Mouse (Mus musculus): ENCODE results near the gene Armc7.
"Not testable (repeated sequence)": the region's sequence is repeated elsewhere in the genome, so short reads cannot be mapped to it uniquely, and the experiment has no call there.

Gene Armc7

DNA sequence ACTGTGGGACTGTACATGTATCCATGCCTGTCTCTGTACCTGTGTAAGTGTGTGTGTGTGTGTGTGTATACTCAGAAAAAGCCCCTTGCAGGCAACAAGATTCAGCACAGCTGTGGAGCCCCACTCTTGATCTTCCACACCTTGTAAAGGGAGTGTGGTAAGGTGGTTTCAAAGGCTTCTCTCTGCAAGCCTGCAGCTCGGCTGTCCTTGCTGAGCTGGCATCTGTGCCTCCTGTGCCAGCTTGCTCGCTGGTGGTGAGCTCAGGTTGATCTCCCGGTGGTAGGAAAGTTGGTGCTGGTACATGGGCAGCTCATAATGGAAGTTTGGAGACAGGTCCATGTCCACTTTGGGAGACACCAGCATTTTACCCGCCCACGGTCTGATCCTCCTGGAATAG, 13.6 kb upstream of the Armc7 start:
- peaks cover 15% of the 10 kb centered on the region for H3K27me3 ChIP-seq (ENCODE audit: insufficient read depth, low read length)
- no peaks in the 10 kb centered on the region for H3K36me3 ChIP-seq (ENCODE audit: insufficient read depth, low read length)
- no peak overlapping the region for H3K4me3 ChIP-seq (replicated peaks; ENCODE audit: low read length)
- TF ChIP-seq CTCF (conservative IDR thresholded peaks at IDR 0.05; ENCODE audit: low read length) (no peak), POU5F1 (IDR thresholded peaks at IDR 0.05; ENCODE audit: borderline replicate concordance, low read length) (no peak), NANOG (IDR thresholded peaks at IDR 0.05; ENCODE audit: borderline replicate concordance, low read length) (no peak)
- no peaks in the 10 kb centered on the region for H3K9me3 ChIP-seq (ENCODE audit: low read length)
- peaks cover 53% of the 10 kb centered on the region for H3K4me1 ChIP-seq (replicated peaks; ENCODE audit: low read depth, low read length)

DNA sequence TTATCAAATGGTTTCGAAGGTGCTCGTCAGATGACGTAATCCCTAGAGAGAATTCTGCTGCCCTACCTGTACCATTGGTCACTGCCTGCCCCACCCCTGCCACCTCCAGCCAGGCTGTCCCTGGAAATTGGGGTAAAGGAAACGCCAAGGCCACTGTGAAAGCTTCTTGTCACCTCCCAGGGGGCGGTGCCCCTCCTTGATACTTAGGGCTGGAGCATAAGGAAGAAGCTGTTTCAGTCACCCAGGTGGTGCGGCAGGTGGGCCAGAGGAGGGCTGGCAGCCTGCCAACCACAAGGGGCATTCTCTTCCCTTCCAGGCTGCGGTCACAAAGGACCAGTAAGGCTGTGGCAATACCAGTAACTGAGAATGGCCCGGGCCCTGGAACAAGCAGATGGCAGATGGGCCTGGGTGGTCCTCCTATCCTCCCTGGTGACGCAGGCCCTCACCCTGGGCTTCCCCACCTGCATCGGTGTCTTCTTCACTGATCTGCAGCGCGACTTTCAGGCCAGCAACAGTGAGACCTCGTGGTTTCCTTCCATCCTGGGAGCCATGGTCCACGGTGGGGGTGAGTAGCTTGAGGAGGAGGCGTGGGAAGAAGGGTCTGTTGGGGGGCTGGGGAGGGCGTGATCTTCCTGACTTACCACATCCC, 13.1 kb upstream of the Armc7 start, which contains the start of gene Slc16a5:
TSS of gene Slc16a5 (plus strand) at position 232 of the 649 bp plus-strand sequence.
- Histone ChIP-seq H3K27me3 (ENCODE audit: insufficient read depth, low read length) (peaks cover 15% of the 10 kb centered on the region), H3K4me3 (replicated peaks; ENCODE audit: low read length) (peak within 1 kb of the TSS; percentile 17; the same call in 1 of the 2 replicates), H3K9me3 (ENCODE audit: low read length) (no peaks in the 10 kb centered on the region), H3K4me1 (replicated peaks; ENCODE audit: low read depth, low read length) (peaks cover 50% of the 10 kb centered on the region), H3K36me3 (ENCODE audit: insufficient read depth, low read length) (no peaks in the 10 kb centered on the region)
- TF ChIP-seq CTCF (conservative IDR thresholded peaks at IDR 0.05; ENCODE audit: low read length) = no peak
- TF ChIP-seq NANOG (IDR thresholded peaks at IDR 0.05; ENCODE audit: borderline replicate concordance, low read length) = no peak
- no peak for TF ChIP-seq POU5F1 (IDR thresholded peaks at IDR 0.05; ENCODE audit: borderline replicate concordance, low read length)

DNA sequence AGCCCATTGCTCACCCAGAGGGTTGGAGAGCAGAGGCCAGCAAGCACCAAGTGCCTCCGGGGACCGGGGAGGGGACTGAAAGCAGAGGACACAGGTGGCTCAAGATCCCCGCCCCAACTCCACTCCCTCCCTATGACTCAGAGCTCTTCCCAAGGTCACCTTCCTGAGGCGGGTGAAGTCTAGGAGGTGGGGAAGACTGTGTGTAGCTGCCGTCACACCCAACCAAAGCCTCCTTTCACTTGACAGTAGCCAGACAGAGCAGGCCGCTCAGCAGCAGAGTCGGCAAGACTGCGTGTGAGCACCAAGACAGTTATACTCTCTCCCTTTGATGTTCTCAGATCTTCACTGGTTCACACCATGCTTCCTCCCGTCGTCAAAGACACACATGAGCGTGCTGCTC, 12.1 kb upstream of the Armc7 start:
- no peak for TF ChIP-seq CTCF (conservative IDR thresholded peaks at IDR 0.05; ENCODE audit: low read length)
- no peak for TF ChIP-seq NANOG (IDR thresholded peaks at IDR 0.05; ENCODE audit: borderline replicate concordance, low read length)
- TF ChIP-seq POU5F1 (IDR thresholded peaks at IDR 0.05; ENCODE audit: borderline replicate concordance, low read length) = no peak
- H3K4me3 ChIP-seq (replicated peaks; ENCODE audit: low read length) = peak overlapping the region; percentile 17; the same call in 1 of the 2 replicates
- H3K9me3 ChIP-seq (ENCODE audit: low read length) = no peaks in the 10 kb centered on the region
- no peaks in the 10 kb centered on the region for H3K36me3 ChIP-seq (ENCODE audit: insufficient read depth, low read length)
- H3K4me1 ChIP-seq (replicated peaks; ENCODE audit: low read depth, low read length) = peaks cover 49% of the 10 kb centered on the region
- peaks cover 11% of the 10 kb centered on the region for H3K27me3 ChIP-seq (ENCODE audit: insufficient read depth, low read length)

DNA sequence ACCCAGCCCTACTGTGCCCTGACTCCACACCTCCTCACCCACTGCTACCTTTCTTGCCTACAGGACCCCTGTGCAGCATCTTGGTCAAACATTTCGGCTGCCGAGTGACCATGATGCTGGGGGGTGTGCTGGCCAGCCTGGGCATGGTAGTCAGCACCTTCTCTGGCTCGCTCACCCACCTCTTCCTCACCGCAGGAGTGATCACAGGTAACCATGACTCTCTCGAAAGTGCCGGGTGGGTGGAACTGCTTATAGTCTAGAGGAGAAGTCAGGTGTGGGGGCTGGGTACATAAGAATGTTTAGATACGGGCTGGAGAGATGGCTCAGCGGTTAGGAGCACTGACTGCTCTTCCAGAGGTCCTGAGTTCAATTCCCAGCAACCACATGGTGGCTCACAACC, 10.6 kb upstream of the Armc7 start:
- Histone ChIP-seq H3K27me3 (ENCODE audit: insufficient read depth, low read length) (peaks cover 10% of the 10 kb centered on the region), H3K4me3 (replicated peaks; ENCODE audit: low read length) (no peak overlapping the region), H3K36me3 (ENCODE audit: insufficient read depth, low read length) (no peaks in the 10 kb centered on the region), H3K4me1 (replicated peaks; ENCODE audit: low read depth, low read length) (peaks cover 57% of the 10 kb centered on the region), H3K9me3 (ENCODE audit: low read length) (no peaks in the 10 kb centered on the region)
- TF ChIP-seq POU5F1 (IDR thresholded peaks at IDR 0.05; ENCODE audit: borderline replicate concordance, low read length) = no peak
- TF ChIP-seq CTCF (conservative IDR thresholded peaks at IDR 0.05; ENCODE audit: low read length) = no peak
- no peak for TF ChIP-seq NANOG (IDR thresholded peaks at IDR 0.05; ENCODE audit: borderline replicate concordance, low read length)

DNA sequence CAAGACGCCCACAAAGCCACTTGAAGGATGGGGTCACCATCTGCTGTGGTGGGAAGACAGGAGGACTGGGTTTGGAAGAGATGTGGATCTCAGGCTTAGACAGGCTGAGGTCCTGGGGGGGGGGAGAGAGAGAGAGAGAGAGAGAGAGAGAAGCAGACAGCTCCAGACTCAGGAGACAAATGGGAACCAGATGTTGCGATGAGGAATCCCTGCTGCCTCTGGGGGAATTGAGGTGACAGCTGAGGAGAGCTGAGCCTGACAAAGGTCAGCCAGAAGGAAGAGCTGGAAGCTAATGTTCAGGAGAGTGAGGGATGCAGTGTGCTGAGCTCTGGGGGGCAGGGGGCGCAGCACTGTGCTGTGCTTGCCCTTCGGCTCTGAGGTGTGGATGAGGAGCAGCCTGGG, 8.2 kb upstream of the Armc7 start:
- H3K36me3 ChIP-seq (ENCODE audit: insufficient read depth, low read length) = no peaks in the 10 kb centered on the region
- peaks cover 10% of the 10 kb centered on the region for H3K27me3 ChIP-seq (ENCODE audit: insufficient read depth, low read length)
- TF ChIP-seq NANOG (IDR thresholded peaks at IDR 0.05; ENCODE audit: borderline replicate concordance, low read length) (no peak), POU5F1 (IDR thresholded peaks at IDR 0.05; ENCODE audit: borderline replicate concordance, low read length) (no peak), CTCF (conservative IDR thresholded peaks at IDR 0.05; ENCODE audit: low read length) (no peak)
- peaks cover 53% of the 10 kb centered on the region for H3K4me1 ChIP-seq (replicated peaks; ENCODE audit: low read depth, low read length)
- no peak overlapping the region for H3K4me3 ChIP-seq (replicated peaks; ENCODE audit: low read length)
- no peaks in the 10 kb centered on the region for H3K9me3 ChIP-seq (ENCODE audit: low read length)

DNA sequence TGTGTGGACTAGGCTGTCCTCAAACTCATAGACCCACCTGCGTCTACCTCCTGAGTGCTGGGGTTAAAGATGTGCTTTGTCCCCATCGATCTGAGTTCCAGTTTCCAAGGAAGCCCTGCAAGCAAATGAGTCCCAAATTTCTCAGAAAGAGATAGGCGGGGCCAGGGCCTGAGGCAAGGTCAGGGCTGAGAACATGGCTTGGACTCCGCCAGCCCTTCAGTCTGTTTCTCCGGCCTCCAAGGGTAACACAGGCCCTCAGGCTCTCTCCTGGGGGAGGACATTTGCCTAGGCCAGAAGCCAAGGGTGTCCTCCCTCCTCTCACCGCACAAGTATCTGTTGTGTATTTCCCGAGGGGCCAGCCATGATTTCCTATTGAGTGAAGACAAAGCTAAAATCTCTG, 3.3 kb upstream of the Armc7 start:
- Histone ChIP-seq H3K27me3 (ENCODE audit: insufficient read depth, low read length) (no peaks in the 10 kb centered on the region), H3K36me3 (ENCODE audit: insufficient read depth, low read length) (0 out of 2 replicates have a peak, but pooled peaks cover 3% of the 10 kb centered on the region), H3K4me3 (replicated peaks; ENCODE audit: low read length) (peak overlapping the region; percentile 43), H3K4me1 (replicated peaks; ENCODE audit: low read depth, low read length) (peaks cover 69% of the 10 kb centered on the region), H3K9me3 (ENCODE audit: low read length) (no peaks in the 10 kb centered on the region)
- no peak for TF ChIP-seq CTCF (conservative IDR thresholded peaks at IDR 0.05; ENCODE audit: low read length)

DNA sequence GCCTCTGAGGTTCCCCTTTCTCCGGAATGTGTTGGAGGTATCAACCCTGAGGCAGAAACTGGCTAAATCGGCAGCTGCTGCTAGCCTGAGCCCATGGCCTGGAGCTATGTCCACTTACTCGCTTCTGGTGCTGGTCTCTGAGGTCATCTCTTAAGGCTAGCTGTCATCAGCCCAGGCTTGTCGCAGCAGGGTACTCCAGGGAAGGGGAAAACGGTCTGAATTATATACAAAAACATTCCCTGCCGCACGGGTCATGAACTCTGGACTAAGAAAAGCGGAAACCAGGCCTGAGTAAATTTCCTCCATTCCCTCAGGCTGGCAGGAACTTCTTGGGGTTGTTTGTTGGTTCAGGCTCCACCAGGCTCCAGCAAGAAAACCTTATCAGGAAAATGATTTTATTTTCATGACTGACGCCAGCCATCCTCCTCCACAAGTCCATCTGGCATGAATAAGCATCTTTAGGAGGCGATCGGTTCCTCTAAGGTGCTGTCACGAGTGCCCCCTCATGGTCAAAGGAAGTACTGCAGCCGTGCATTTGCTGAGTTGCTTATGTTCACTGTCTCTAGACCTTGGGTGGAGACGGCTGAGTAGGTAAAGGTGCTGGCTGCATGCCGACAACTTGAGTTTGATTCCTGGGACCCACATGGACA, 1.7 kb upstream of the Armc7 start:
- H3K36me3 ChIP-seq (ENCODE audit: insufficient read depth, low read length) = 0 out of 2 replicates have a peak, but pooled peaks cover 3% of the 10 kb centered on the region
- no peaks in the 10 kb centered on the region for H3K9me3 ChIP-seq (ENCODE audit: low read length)
- H3K4me1 ChIP-seq (replicated peaks; ENCODE audit: low read depth, low read length) = peaks cover 66% of the 10 kb centered on the region
- no peaks in the 10 kb centered on the region for H3K27me3 ChIP-seq (ENCODE audit: insufficient read depth, low read length)
- TF ChIP-seq NANOG (IDR thresholded peaks at IDR 0.05; ENCODE audit: borderline replicate concordance, low read length) = no peak
- no peak for TF ChIP-seq POU5F1 (IDR thresholded peaks at IDR 0.05; ENCODE audit: borderline replicate concordance, low read length)
- TF ChIP-seq CTCF (conservative IDR thresholded peaks at IDR 0.05; ENCODE audit: low read length) = peak; percentile 100
- peak overlapping the region; percentile 54 for H3K4me3 ChIP-seq (replicated peaks; ENCODE audit: low read length)

DNA sequence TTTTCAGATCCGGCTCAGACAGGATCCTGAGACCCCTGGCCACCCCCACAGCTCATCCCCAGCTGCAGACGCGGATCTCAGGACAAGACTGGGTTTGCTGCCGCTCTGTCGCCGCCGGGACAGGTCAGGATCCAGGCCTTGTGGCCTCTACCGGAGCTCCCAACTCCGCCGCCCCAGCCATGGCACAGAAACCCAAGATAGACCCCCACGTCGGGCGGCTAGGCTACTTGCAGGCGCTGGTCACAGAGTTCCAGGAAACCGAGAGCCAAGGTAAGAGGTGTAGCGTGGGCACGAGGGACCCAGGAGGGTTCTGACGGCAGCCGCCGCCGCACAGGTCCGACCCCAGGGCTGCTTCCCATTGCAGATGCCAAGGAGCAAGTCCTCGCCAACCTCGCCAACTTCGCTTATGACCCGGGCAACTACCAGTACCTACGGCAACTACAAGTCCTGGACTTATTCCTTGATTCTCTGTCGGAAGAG, 331 bp downstream of the Armc7 start:
- Histone ChIP-seq H3K27me3 (ENCODE audit: insufficient read depth, low read length) (no peaks in the 10 kb centered on the region), H3K36me3 (ENCODE audit: insufficient read depth, low read length) (peaks cover 16% of the 10 kb centered on the region), H3K4me1 (replicated peaks; ENCODE audit: low read depth, low read length) (peaks cover 60% of the 10 kb centered on the region), H3K4me3 (replicated peaks; ENCODE audit: low read length) (peak overlapping the region; percentile 94), H3K9me3 (ENCODE audit: low read length) (no peaks in the 10 kb centered on the region)
- TF ChIP-seq NANOG (IDR thresholded peaks at IDR 0.05; ENCODE audit: borderline replicate concordance, low read length) = no peak
- TF ChIP-seq CTCF (conservative IDR thresholded peaks at IDR 0.05; ENCODE audit: low read length) = no peak
- TF ChIP-seq POU5F1 (IDR thresholded peaks at IDR 0.05; ENCODE audit: borderline replicate concordance, low read length) = no peak

DNA sequence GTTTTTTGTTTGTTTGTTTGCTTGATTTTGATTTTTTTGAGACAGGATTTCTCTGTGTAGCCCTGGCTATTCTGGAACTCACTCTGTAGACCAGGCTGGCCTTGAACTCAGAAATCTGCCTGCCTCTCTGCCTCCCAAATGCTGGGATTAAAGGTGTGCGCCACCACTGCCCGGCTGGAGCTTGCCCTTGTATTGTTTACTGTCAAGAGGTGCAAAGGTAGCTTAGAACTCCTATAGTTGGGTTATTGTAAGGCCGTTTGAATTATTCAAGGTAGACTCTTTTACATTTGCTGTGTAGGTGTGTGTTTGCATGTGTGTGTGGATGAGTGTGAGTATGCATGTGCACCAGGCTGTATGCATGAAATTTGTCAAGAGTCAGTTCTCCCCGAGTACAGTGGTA, 1.2 kb downstream of the Armc7 start:
- not testable (repeated sequence) for H3K27me3 ChIP-seq (ENCODE audit: insufficient read depth, low read length); H3K9me3 ChIP-seq (ENCODE audit: low read length)
- Histone ChIP-seq H3K4me3 (replicated peaks; ENCODE audit: low read length) (peak overlapping the region; percentile 94), H3K36me3 (ENCODE audit: insufficient read depth, low read length) (peaks cover 19% of the 10 kb centered on the region), H3K4me1 (replicated peaks; ENCODE audit: low read depth, low read length) (peaks cover 63% of the 10 kb centered on the region)

DNA sequence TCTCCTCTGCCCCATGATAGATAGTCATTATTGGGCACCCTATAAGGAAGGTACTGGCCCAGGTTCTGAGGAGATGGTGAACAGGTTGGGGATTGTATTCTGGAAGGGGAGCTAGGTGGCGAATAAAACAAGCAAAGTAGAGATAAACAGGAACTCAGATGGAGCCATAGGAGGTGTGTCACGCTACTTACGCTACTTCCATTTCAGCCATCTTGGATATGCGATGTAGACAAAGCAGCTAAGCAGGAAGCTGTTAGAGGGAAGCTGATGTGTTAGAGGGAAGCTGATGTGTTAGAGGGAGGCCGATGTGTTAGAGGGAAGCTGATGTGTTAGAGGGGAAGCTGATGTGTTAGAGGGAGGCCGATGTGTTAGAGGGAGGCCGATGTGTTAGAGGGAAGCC, 1.9 kb downstream of the Armc7 start:
- not testable (repeated sequence) for H3K9me3 ChIP-seq (ENCODE audit: low read length); H3K27me3 ChIP-seq (ENCODE audit: insufficient read depth, low read length); H3K4me3 ChIP-seq (replicated peaks; ENCODE audit: low read length)
- peaks cover 24% of the 10 kb centered on the region for H3K36me3 ChIP-seq (ENCODE audit: insufficient read depth, low read length)
- H3K4me1 ChIP-seq (replicated peaks; ENCODE audit: low read depth, low read length) = peaks cover 57% of the 10 kb centered on the region
